In genomic region chr17:8698793-8699192, GRCm38 (mm10) we compare ENCODE assay signal across 16 mouse cellular contexts.
"Had no signal": no experiment of that assay in that cellular context is flagged by ENCODE, and none has a peak within 500 bp of the region (broad histone marks: within the 10 kb centered on the region; RNA-seq: fewer than 3 reads in every experiment).

No protein-coding gene starts in this region.

- H3K9me3 ChIP-seq: midbrain, embryonic 12.5 days; neural tube, embryonic 13.5 days had no signal

- H3K4me2 ChIP-seq: limb, embryonic 13.5 days; liver, embryonic 11.5 days; lung, embryonic 14.5 days; midbrain, embryonic 12.5 days; neural tube, embryonic 13.5 days had no signal

- H3K27me3 ChIP-seq: limb, embryonic 13.5 days; midbrain, embryonic 12.5 days; neural tube, embryonic 13.5 days had no signal

- ATAC-seq: hindbrain, postnatal 0 days; midbrain, embryonic 16.5 days had no signal

- H3K4me1 ChIP-seq: megakaryocyte, embryonic 14.5 days; neural tube, embryonic 13.5 days had no signal

- H3K9ac ChIP-seq: limb, embryonic 13.5 days; lung, embryonic 14.5 days; midbrain, embryonic 12.5 days; neural tube, embryonic 13.5 days had no signal

- H3K4me3 ChIP-seq: limb, embryonic 13.5 days; megakaryocyte, embryonic 14.5 days; midbrain, embryonic 12.5 days; neural tube, embryonic 13.5 days had no signal

- H3K27ac ChIP-seq: hindbrain, postnatal 0 days; limb, embryonic 13.5 days; midbrain, embryonic 12.5 days; neural tube, embryonic 13.5 days had no signal

- H3K36me3 ChIP-seq: limb, embryonic 13.5 days; midbrain, embryonic 12.5 days; neural tube, embryonic 13.5 days had no signal

- DNase-seq: left cerebral cortex, postnatal 4 days; lung, embryonic 14.5 days; lung, postnatal 10 days; lung, postnatal 4 days; retina, postnatal 1 day; right cerebral cortex, postnatal 4 days; spleen, adult 18-20 months; thymus, adult 2 months; thymus, postnatal 25 days had no signal
